Mouse (Mus musculus) MN1 (cell line): ENCODE data around the gene Rab9b.

Source experiments
- DNase-seq: peaks from one replicate; pipeline ENCODE4 v3.0.0-alpha.2; 2016; ENCODE audit warnings: low spot score

Gene Rab9b

DNA sequence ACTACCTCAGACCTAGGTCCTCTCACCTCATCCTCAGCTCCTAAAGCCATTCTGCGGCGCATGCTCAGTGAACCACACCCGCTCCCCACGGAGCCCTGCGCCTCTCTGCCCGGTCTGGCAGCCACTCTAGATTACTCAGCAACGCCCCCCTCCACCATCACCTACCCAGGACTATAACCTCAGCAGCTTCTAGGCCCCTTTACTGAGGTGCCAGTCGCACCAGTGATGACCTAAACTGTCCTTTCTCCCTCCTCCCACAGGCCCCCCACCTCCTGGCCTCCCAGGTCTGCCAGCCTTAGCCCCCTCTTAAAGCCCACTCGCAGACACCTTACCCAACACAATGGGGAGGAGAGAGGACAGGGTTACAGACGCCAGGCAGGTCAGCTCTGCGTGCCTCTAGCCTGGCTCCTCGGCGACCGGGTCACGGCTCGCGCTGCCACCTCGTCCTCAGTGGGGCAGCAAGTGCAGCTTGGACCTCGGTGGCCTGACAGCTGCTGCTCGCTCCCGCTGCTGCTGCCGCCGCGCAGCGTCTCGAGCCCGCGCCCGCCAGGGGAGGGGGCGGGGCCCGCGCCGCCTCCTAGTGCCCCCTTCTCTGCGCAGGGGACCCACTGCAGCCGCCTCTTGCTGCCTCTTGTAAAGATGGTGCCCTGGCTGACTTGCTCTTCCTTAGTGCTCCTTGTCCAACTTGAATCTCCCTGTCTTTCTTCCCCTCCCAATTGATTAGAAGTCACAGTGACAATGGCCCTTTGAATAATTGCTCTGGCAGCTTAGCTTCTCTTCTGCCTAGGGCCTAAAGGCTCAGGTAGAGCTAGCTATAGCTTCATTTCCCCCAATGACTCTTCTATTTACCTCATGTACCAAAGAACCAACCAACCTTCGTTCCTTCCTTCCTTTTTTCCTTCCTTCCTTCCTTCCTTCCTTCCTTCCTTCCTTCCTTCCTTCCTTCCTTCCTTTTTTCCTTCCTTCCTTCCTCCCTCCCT lies at the start of gene Rab9b:
TSS of gene Rab9b (minus strand) at position 695 of the 980 bp plus-strand sequence.
- DNase-seq, result peak; percentile 42

DNA sequence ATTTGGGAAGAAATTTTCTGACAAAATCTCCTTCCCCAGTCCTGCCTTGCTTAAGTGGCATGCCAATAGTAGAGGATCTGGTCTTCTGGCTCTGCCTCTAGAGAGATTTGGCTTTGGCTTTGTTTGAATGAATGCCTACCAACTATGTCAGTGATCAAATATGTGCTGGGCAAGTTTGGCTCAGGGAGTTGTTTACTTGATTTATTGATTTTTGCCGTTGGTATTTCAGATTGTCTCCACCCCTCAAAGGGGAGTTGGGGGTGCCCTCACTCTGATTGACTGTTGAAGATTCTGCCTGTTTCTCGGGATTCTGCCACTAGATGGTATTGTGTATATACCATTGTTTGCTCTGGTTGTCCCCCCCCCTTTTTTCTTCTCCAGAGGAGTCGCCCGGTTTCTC lies 35.8 kb upstream of the Rab9b start:
- DNase-seq, result no peak

DNA sequence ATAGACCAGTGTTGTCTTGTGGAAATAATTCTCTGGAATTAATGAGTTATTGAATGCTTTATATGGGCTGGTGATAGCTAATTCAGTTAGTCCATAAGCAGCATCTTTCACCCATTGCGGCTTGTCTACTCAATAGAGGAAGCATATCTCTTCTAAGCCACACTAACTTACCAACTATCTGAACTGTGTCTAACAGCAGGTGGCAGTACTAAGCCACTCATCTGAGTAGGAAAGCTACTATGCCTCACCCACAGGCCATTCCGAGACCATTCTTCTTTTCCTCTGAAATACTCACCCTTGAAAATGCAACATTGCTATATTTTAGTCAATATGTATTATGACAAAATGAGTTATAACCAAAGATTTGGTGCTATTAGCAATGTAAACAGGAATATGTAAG lies 27.2 kb upstream of the Rab9b start:
- DNase-seq, result peak; percentile 13

DNA sequence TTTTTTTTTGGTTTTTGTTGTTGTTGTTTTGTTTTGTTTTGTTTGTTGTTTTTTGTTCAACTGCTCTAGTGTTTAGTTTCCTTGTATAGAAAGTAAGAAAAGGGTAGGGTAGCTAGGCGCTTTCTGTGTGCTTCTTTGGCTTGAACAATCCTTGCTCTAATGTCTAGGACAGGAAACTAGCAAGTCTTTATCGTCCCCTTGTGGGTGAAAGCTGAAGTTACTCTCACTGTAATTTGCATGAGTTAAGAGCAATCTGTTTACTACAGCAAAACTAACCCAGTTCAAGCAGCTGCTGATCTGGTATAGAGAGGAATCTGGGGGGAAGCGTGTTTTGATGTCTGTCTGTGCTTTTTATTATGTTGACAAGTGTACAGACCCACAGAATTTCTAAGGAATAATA lies 18.3 kb downstream of the Rab9b start:
- DNase-seq, result no peak

DNA sequence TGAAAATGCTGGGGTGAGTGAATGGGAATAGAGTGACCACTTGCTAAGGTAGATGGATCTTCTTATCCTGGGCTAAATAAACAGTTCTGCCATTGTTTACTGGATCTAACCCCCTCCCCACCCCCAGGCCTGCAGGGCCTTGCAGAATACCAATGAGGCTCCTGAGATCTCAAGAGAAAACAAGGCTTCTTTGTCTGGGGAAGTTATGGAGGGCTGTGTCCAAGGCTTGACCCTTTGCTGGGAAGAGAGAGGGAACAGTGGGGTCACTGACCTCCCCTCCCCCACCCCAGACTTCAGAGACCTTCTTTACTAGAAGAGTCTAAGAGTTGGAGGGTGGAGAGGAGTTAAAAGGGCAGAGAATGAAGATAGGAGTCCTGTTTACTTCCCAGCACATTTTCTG lies 39.9 kb downstream of the Rab9b start:
- DNase-seq, result no peak

DNA sequence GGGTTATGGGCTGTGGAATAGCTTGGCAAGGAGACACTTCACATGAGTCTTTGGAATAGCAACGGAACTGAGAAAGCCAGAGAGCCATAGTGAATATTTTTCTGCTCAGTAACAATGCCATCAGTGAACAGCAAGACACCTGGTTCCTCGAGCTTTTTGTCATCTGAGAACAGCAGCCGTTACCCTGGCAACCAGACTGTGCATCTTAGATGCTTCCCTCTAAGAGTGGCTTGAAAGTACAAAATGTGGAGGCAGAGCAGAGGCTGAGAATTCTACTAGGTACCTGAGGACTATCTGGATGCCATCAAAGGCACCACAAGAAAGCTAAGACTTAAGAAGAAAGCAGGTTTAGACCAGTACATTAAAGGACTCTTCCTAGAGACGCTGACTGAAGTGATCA lies 43.5 kb downstream of the Rab9b start:
- no peak for DNase-seq

DNA sequence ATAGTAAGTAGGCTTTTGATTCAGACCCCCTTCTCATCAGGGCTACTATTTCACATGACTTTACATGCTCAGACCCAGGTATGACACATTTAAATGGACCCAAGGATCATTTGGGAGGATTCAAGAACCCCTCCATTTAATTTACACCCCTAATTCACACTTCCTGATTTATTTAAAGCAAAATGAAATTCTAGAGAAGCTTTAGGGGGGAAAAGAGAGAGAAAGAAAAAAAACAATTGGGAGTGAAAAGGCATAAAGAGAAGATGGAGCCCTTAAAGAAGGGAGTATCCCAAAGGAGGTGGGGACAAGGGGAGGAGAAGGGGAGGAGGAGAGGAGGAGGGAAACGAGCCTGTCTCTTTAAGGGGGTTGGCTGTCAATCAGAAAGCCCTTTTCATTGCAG lies 46.2 kb downstream of the Rab9b start, which contains the start of gene Plp1:
TSS of gene Plp1 (plus strand) at position 301 of the 400 bp plus-strand sequence.
- DNase-seq, result no peak

DNA sequence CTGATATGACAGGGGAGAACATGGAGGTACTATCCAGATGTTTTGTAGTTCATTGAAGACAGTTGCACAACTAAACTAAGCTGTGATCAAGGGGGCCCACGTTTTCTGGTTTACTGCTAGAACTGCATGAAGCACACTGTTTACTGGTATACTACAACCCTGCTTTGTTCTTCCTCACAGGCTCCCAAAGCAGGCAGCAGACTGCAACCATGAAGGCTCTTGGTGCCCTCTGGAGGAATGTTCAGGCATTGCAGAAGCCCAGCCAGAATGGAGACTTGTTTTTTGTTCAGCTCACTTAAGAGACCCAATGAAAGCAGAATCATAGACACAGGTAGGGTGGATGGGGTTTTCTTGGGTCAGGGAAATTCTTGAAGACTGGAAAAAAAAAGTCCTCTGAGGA lies 48.3 kb downstream of the Rab9b start:
- peak; percentile 45 for DNase-seq

DNA sequence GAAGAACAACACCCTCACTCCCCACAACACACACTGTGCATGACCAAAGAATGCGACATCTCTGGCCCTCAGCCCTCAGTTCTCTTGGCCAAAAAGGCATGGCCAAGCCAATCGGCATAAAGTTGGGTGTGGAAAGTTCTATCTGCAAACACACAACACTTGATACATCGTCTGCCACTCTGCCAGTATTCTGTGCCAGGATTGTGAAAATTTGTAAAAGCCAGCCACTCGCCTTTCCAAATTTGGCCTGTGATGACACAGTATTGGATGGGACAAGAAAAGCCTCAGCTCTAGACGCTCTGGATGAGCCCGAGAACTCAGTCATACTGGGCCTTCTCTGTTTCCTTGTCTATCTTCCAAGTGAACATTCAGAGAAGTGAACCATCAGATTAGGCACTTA lies 48.8 kb downstream of the Rab9b start:
- no peak for DNase-seq
